Mouse (Mus musculus): ENCODE data around the gene Prpf40a. TPM values are rescaled to one million over a fixed set of nuclear protein-coding genes. Genes with fewer than 3 reads are reported as not detected.

Prpf40a gene
- polyA plus RNA-seq, 1 experiment: 83.0 TPM

- TF ChIP-seq CTCF (IDR thresholded peaks at IDR 0.05; ENCODE audit: control insufficient read depth, insufficient read depth, low read length) (no peak), POLR2A (IDR thresholded peaks at IDR 0.05; ENCODE audit: borderline replicate concordance, control insufficient read depth, low read depth, low read length) (no peak)
- H3K4me3 ChIP-seq (replicated peaks; ENCODE audit: control insufficient read depth, low read depth, low read length): no peak overlapping the region
- no peak overlapping the region for H3K27ac ChIP-seq (ENCODE audit: control insufficient read depth, insufficient read depth, low read depth, low read length, poor library complexity)
- no peaks in the 10 kb centered on the region for H3K4me1 ChIP-seq (ENCODE audit: control insufficient read depth, insufficient read depth, low read length)
- WGBS: 78% methylated on average over 11 of the region's 11 CpGs
Observed at GRCm38 (mm10) chr2:53101885-53102740, 89.0 kb downstream of the Prpf40a start.

- no peak overlapping the region for H3K27ac ChIP-seq (ENCODE audit: control insufficient read depth, insufficient read depth, low read depth, low read length, poor library complexity)
- H3K4me1 ChIP-seq (ENCODE audit: control insufficient read depth, insufficient read depth, low read length): no peaks in the 10 kb centered on the region
- 80% methylated on average over 2 of the region's 2 CpGs for WGBS
- H3K4me3 ChIP-seq (replicated peaks; ENCODE audit: control insufficient read depth, low read depth, low read length): no peak overlapping the region
- TF ChIP-seq CTCF (IDR thresholded peaks at IDR 0.05; ENCODE audit: control insufficient read depth, insufficient read depth, low read length): no peak
- TF ChIP-seq POLR2A (IDR thresholded peaks at IDR 0.05; ENCODE audit: borderline replicate concordance, control insufficient read depth, low read depth, low read length): no peak
Observed at GRCm38 (mm10) chr2:53100093-53100492, 91.0 kb downstream of the Prpf40a start.

GRCm38 (mm10) chr2:53095489-53095888 lies 95.6 kb downstream of the Prpf40a start:
- TF ChIP-seq POLR2A (IDR thresholded peaks at IDR 0.05; ENCODE audit: borderline replicate concordance, control insufficient read depth, low read depth, low read length) (no peak), CTCF (IDR thresholded peaks at IDR 0.05; ENCODE audit: control insufficient read depth, insufficient read depth, low read length) (no peak)
- 66% methylated on average over 3 of the region's 3 CpGs for WGBS

GRCm38 (mm10) chr2:53095031-53095430 lies 96.1 kb downstream of the Prpf40a start:
- Histone ChIP-seq H3K4me1 (ENCODE audit: control insufficient read depth, insufficient read depth, low read length) (no peaks in the 10 kb centered on the region), H3K4me3 (replicated peaks; ENCODE audit: control insufficient read depth, low read depth, low read length) (no peak overlapping the region), H3K27ac (ENCODE audit: control insufficient read depth, insufficient read depth, low read depth, low read length, poor library complexity) (no peak overlapping the region)
- TF ChIP-seq CTCF (IDR thresholded peaks at IDR 0.05; ENCODE audit: control insufficient read depth, insufficient read depth, low read length): no peak
- TF ChIP-seq POLR2A (IDR thresholded peaks at IDR 0.05; ENCODE audit: borderline replicate concordance, control insufficient read depth, low read depth, low read length): no peak
- 23% methylated on average over 9 of the region's 9 CpGs for WGBS

More at GRCm38 (mm10) chr2:53095489-53095888, 95.6 kb downstream of the Prpf40a start:
- Histone ChIP-seq H3K4me3 (replicated peaks; ENCODE audit: control insufficient read depth, low read depth, low read length) (no peak overlapping the region), H3K27ac (ENCODE audit: control insufficient read depth, insufficient read depth, low read depth, low read length, poor library complexity) (no peak overlapping the region), H3K4me1 (ENCODE audit: control insufficient read depth, insufficient read depth, low read length) (no peaks in the 10 kb centered on the region)

GRCm38 (mm10) chr2:53088744-53089143 lies 102.3 kb downstream of the Prpf40a start:
- WGBS: 20% methylated on average over 3 of the region's 3 CpGs
- TF ChIP-seq POLR2A (IDR thresholded peaks at IDR 0.05; ENCODE audit: borderline replicate concordance, control insufficient read depth, low read depth, low read length) (no peak), CTCF (IDR thresholded peaks at IDR 0.05; ENCODE audit: control insufficient read depth, insufficient read depth, low read length) (no peak)
- no peaks in the 10 kb centered on the region for H3K4me1 ChIP-seq (ENCODE audit: control insufficient read depth, insufficient read depth, low read length)
- no peak overlapping the region for H3K27ac ChIP-seq (ENCODE audit: control insufficient read depth, insufficient read depth, low read depth, low read length, poor library complexity)
- H3K4me3 ChIP-seq (replicated peaks; ENCODE audit: control insufficient read depth, low read depth, low read length): no peak overlapping the region

- 47% methylated on average over 9 of the region's 9 CpGs for WGBS
- Histone ChIP-seq H3K27ac (ENCODE audit: control insufficient read depth, insufficient read depth, low read depth, low read length, poor library complexity) (no peak overlapping the region), H3K4me1 (ENCODE audit: control insufficient read depth, insufficient read depth, low read length) (no peaks in the 10 kb centered on the region), H3K4me3 (replicated peaks; ENCODE audit: control insufficient read depth, low read depth, low read length) (no peak overlapping the region)
- no peak for TF ChIP-seq POLR2A (IDR thresholded peaks at IDR 0.05; ENCODE audit: borderline replicate concordance, control insufficient read depth, low read depth, low read length)
- TF ChIP-seq CTCF (IDR thresholded peaks at IDR 0.05; ENCODE audit: control insufficient read depth, insufficient read depth, low read length): no peak
Observed at GRCm38 (mm10) chr2:53085617-53086202, 105.4 kb downstream of the Prpf40a start.

Other genes with a start within 250 kb of the Prpf40a start
- 15.0 and 17.6 TPM in 2 replicates for gene Arl6ip6, start 442 bp upstream of the Prpf40a start, polyA plus RNA-seq (2011; ENCODE audit: insufficient read depth, insufficient read length, low replicate concordance, missing spikeins)

All from bone marrow, adult 2 months (tissue).